Mouse (Mus musculus) ES-E14 (cell line): ENCODE measurements around the gene Nmnat2. TPM values are rescaled to one million over a fixed set of nuclear protein-coding genes. Genes with fewer than 3 reads are reported as not detected.
A peak's percentile ranks its signal among the peaks of the same experiment; 100 is the strongest.

Experiments used
- DNase-seq: peaks from one replicate; pipeline ENCODE4 v3.0.0-alpha.2; 2013; ENCODE audit warnings: low read depth, low spot score
- H3K27ac ChIP-seq: 2 replicates; pipeline ENCODE4 v1.5.1; 2012; ENCODE audit warnings: low read depth, mild to moderate bottlenecking, low read length, moderate library complexity, mixed read lengths; ENCODE audit not compliant: poor library complexity, insufficient read depth, severe bottlenecking
- H3K36me3 ChIP-seq: 2 replicates; pipeline ENCODE4 v1.6.1; 2012; ENCODE audit warnings: mild to moderate bottlenecking, low read length, moderate library complexity, mixed read lengths; ENCODE audit not compliant: control insufficient read depth, poor library complexity, insufficient read depth, severe bottlenecking
- H3K4me1 ChIP-seq, 2 experiments: fragments of 150-350 bp in 1 of 2; sonication (generic) in 1 of 2; 2 replicates each; pipeline ENCODE4 v1.6.1; 2012; ENCODE audit warnings: low read length in 2 of 2, mild to moderate bottlenecking in 1 of 2, mixed read lengths in 1 of 2; ENCODE audit not compliant: control insufficient read depth in 2 of 2, insufficient read depth in 2 of 2, poor library complexity in 1 of 2
- H3K4me3 ChIP-seq, 2 experiments: fragments of 150-350 bp in 1 of 2; sonication (generic) in 1 of 2; 2 replicates each; pipeline ENCODE4 v1.5.1; 2012; ENCODE audit warnings: low read length in 2 of 2, low read depth in 1 of 2, mild to moderate bottlenecking in 1 of 2, mixed read lengths in 1 of 2; ENCODE audit not compliant: insufficient read depth in 1 of 2, poor library complexity in 1 of 2, severe bottlenecking in 1 of 2
- H3K9ac ChIP-seq: 2 replicates; pipeline ENCODE4 v1.6.1; 2012; ENCODE audit warnings: low read depth, mild to moderate bottlenecking, low read length, mixed read lengths; ENCODE audit not compliant: poor library complexity, insufficient read depth, severe bottlenecking
- H3K9me3 ChIP-seq: fragments of 150-350 bp; sonication (generic); 2 replicates; pipeline ENCODE4 v1.6.1; 2012; ENCODE audit warnings: low read depth, mild to moderate bottlenecking, low read length; ENCODE audit not compliant: control insufficient read depth, insufficient read depth
- CHD2 ChIP-seq: IDR thresholded peaks from 2 replicates; pipeline ENCODE4 v1.6.1; 2014; ENCODE audit warnings: mild to moderate bottlenecking, low read depth, low read length, inconsistent platforms
- HCFC1 ChIP-seq: IDR thresholded peaks from 2 replicates; pipeline ENCODE4 v1.6.1; 2012; ENCODE audit warnings: low read length, inconsistent platforms, borderline replicate concordance; ENCODE audit not compliant: insufficient read depth
- MAFK ChIP-seq: IDR thresholded peaks from 2 replicates; pipeline ENCODE4 v1.6.1; 2014; ENCODE audit warnings: mild to moderate bottlenecking, low read depth, low read length, inconsistent platforms; ENCODE audit not compliant: insufficient read depth
- ZC3H11A ChIP-seq: IDR thresholded peaks from 2 replicates; pipeline ENCODE4 v1.6.1; 2012; ENCODE audit warnings: low read depth, mild to moderate bottlenecking, inconsistent platforms, low read length, borderline replicate concordance
- ZNF384 ChIP-seq: IDR thresholded peaks from 2 replicates; pipeline ENCODE4 v1.6.1; 2012; ENCODE audit warnings: low read depth, low read length, inconsistent platforms
- in situ Hi-C, 2 experiments: fragments of 600-800 bp; cut with MboI; formaldehyde crosslinking; loops; one replicate each; pipeline ENCODE4 v1.15.1; 2025; ENCODE audit warnings: low sequenced_read_pairs in 2 of 2, inconsistent platforms in 1 of 2; ENCODE audit not compliant: unreplicated experiment in 2 of 2
- total RNA-seq: library from RNA; depleted of rRNA; stranded (reverse); fragments of 300-350 nt; gene quantifications from 2 replicates; pipeline ENCODE4 v1.2.3, GENCODE M21; 2012

Nmnat2 gene
- total RNA-seq, 1 experiment, result 24.8 TPM

DNA sequence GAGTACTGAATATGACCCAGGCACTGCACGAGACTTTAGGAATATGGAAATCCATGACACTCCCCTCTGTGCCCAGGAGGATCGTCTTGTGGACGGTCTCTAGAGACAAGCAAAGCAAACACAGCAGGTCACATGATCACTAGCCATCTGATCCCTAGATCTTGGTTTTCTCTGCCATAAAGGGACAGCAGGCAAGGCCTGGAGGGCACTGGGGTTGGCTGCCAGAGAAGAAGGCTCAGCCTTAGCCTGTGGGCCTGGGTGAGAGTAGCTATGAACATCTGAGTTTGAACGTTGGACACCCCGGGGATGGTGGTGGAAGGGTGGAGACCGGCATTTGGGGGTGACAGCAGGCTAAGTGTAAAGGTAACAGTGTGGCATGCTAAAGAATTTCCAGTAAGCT, 11.4 kb downstream of the Nmnat2 start:
- in situ Hi-C loops, result no loop called here

GRCm38 (mm10) chr1:152966686-152967085, 11.9 kb downstream of the Nmnat2 start:
- Histone ChIP-seq H3K4me1 (peaks cover 0 to 6% of the 10 kb centered on the region in 2 experiments; a peak in 1 of 4 replicates), H3K9ac (no peak overlapping the region), H3K4me3 (no peak overlapping the region), H3K36me3 (no peaks in the 10 kb centered on the region), H3K9me3 (no peaks in the 10 kb centered on the region), H3K27ac (no peak overlapping the region)
- no peak for DNase-seq
- in situ Hi-C loops, result no loop called here
- no peak for TF ChIP-seq MAFK
- TF ChIP-seq CHD2, result no peak
- no peak for TF ChIP-seq ZC3H11A
- no peak for TF ChIP-seq HCFC1
- TF ChIP-seq ZNF384, result no peak

More for the DNA sequence above, 11.4 kb downstream of the Nmnat2 start:
- Histone ChIP-seq H3K9ac (no peak overlapping the region), H3K4me3 (no peak overlapping the region), H3K27ac (no peak overlapping the region), H3K36me3 (no peaks in the 10 kb centered on the region), H3K4me1 (peaks cover 0 to 6% of the 10 kb centered on the region in 2 experiments; a peak in 1 of 4 replicates), H3K9me3 (no peaks in the 10 kb centered on the region)
- DNase-seq, result no peak
- TF ChIP-seq ZNF384, result no peak

DNA sequence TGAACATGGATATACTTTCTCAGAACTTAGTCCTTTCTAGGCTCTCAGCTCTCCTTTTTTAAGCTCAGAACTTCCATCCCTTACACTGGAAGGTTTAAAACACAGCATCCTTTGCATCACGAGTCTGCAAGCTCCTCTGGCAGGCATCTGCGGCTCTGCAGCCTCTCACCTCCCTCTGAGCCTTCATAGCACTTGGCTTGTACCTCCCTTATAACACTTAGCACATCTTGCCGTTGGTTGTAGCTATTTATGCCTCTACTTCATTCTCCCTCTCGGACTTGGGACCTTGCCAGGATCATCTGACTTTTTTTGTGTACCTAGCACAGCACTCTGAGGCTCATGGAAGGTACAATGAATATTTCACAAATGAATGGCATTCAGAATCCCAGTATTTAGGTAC, 14.3 kb downstream of the Nmnat2 start:
- Histone ChIP-seq H3K9me3 (no peaks in the 10 kb centered on the region), H3K9ac (no peak overlapping the region), H3K4me1 (peaks cover 2 to 14% of the 10 kb centered on the region in 2 experiments; a peak in 3 of 4 replicates), H3K36me3 (no peaks in the 10 kb centered on the region), H3K27ac (no peak overlapping the region), H3K4me3 (no peak overlapping the region)
- in situ Hi-C loops, result no loop called here
- DNase-seq, result no peak
- TF ChIP-seq MAFK, result no peak
- TF ChIP-seq ZNF384, result no peak
- no peak for TF ChIP-seq HCFC1
- no peak for TF ChIP-seq CHD2
- TF ChIP-seq ZC3H11A, result no peak

DNA sequence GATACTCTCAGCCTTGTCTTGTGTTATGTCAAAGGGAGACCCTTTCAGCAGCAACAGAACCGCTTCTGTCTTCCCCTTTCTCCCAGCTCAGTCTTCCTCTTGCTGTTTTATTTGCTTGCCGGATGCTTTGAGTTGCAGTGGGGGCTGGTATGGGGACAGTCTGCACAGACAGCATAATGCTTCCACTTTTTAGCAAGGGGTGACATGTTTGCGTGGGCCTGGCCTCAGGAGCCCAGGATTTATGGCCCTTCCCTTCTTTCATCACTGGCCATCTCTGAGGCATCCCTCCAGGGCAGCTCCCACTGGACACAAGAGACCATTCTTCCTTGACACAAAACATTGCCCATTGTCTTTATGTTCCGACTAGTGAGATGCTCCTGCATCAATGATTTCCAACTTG, 18.2 kb downstream of the Nmnat2 start:
- no peak for DNase-seq
- Histone ChIP-seq H3K9me3 (peaks cover 6% of the 10 kb centered on the region; the same call in 1 of the 2 replicates), H3K4me1 (peaks cover 2 to 12% of the 10 kb centered on the region in 2 experiments; a peak in 3 of 4 replicates), H3K27ac (peak overlapping the region; percentile 73; the same call in 1 of the 2 replicates), H3K4me3 (no peak overlapping the region), H3K36me3 (peaks cover 3% of the 10 kb centered on the region; the same call in 1 of the 2 replicates), H3K9ac (no peak overlapping the region; the same call in 1 of the 2 replicates)
- in situ Hi-C loops, result no loop called here
- TF ChIP-seq ZC3H11A (no peak), ZNF384 (no peak), CHD2 (no peak), MAFK (no peak), HCFC1 (no peak)

- Histone ChIP-seq H3K27ac (peak overlapping the region; percentile 73; the same call in 1 of the 2 replicates), H3K4me3 (no peak overlapping the region), H3K9ac (no peak overlapping the region; the same call in 1 of the 2 replicates), H3K4me1 (peaks cover 2 to 12% of the 10 kb centered on the region in 2 experiments; a peak in 3 of 4 replicates), H3K9me3 (peaks cover 6% of the 10 kb centered on the region; the same call in 1 of the 2 replicates), H3K36me3 (peaks cover 3% of the 10 kb centered on the region; the same call in 1 of the 2 replicates)
- TF ChIP-seq MAFK, result no peak
- TF ChIP-seq ZNF384, result no peak
- TF ChIP-seq ZC3H11A, result no peak
- TF ChIP-seq CHD2, result no peak
- no peak for TF ChIP-seq HCFC1
- in situ Hi-C loops, result no loop called here
- DNase-seq, result no peak
These were observed 18.6 kb downstream of the Nmnat2 start for GRCm38 (mm10) chr1:152973421-152973820.
